Mouse (Mus musculus) thymus, adult 2 months (tissue): ENCODE data around the gene Stradb.

Experiments
- CTCF ChIP-seq: fragments of 200-500 bp; IDR thresholded peaks from 2 replicates; pipeline ENCODE4 v1.5.1; 2012; ENCODE audit warnings: mild to moderate bottlenecking, control low read depth, low read length, moderate library complexity, borderline replicate concordance; ENCODE audit not compliant: control insufficient read depth, poor library complexity, insufficient read depth; ENCODE audit errors: extremely low read depth
- POLR2A ChIP-seq: fragments of 200-500 bp; IDR thresholded peaks from 2 replicates; pipeline ENCODE4 v1.6.1; 2012; ENCODE audit warnings: mild to moderate bottlenecking, low read length, control low read depth, moderate library complexity; ENCODE audit not compliant: control insufficient read depth, poor library complexity, insufficient read depth; ENCODE audit errors: extremely low read depth

GRCm38 (mm10) chr1:58952997-58953396 is 20.3 kb upstream of the Stradb start:
- no peak for TF ChIP-seq CTCF
- no peak for TF ChIP-seq POLR2A
